Mouse (Mus musculus) liver, embryonic 16.5 days (tissue): ENCODE data around the gene Luzp2. TPM values are rescaled to one million over a fixed set of nuclear protein-coding genes. Genes with fewer than 3 reads are reported as not detected.
"Not testable (repeated sequence)": the region's sequence is repeated elsewhere in the genome, so short reads cannot be mapped to it uniquely, and the experiment has no call there.

Source experiments
- ATAC-seq: fragments of 200-750 bp; cut with Nextera tagmentation; 2 replicates; pipeline ENCODE4 v1.8.0; 2017; ENCODE audit warnings: low read depth, mild to moderate bottlenecking, moderate number of reproducible peaks, moderate library complexity
- H3K27ac ChIP-seq: fragments of 300-500 bp; sonication (generic); 2 replicates; pipeline ENCODE4 v1.5.1; 2014; ENCODE audit warnings: mild to moderate bottlenecking, low read length
- H3K27me3 ChIP-seq: fragments of 300-500 bp; sonication (generic); 2 replicates; pipeline ENCODE4 v1.6.1; 2014; ENCODE audit warnings: low read depth, low read length, mixed read lengths; ENCODE audit not compliant: control insufficient read depth, insufficient read depth
- H3K36me3 ChIP-seq: fragments of 300-500 bp; sonication (generic); 2 replicates; pipeline ENCODE4 v1.6.1; 2014; ENCODE audit warnings: mild to moderate bottlenecking; ENCODE audit not compliant: control insufficient read depth, insufficient read depth
- H3K4me1 ChIP-seq: fragments of 300-500 bp; sonication (generic); 2 replicates; pipeline ENCODE4 v1.6.1; 2014; ENCODE audit warnings: low read depth, low read length, mixed read lengths; ENCODE audit not compliant: control insufficient read depth
- H3K4me2 ChIP-seq: fragments of 300-500 bp; sonication (generic); 2 replicates; pipeline ENCODE4 v1.6.1; 2014; ENCODE audit warnings: low read depth, low read length, mixed read lengths
- H3K4me3 ChIP-seq: fragments of 300-500 bp; sonication (generic); 2 replicates; pipeline ENCODE4 v1.5.1; 2014; ENCODE audit warnings: low read depth, mild to moderate bottlenecking, low read length
- H3K9ac ChIP-seq: fragments of 300-500 bp; sonication (generic); 2 replicates; pipeline ENCODE4 v1.6.1; 2014; ENCODE audit warnings: low read depth, low read length
- H3K9me3 ChIP-seq: fragments of 300-500 bp; sonication (generic); replicated peaks from 2 replicates; pipeline ENCODE4 v1.6.1; 2016; ENCODE audit warnings: low read length; ENCODE audit not compliant: control insufficient read depth
- WGBS: fragments of 180-500 bp; shearing (Covaris S2); extraction: QIAGEN DNeasy Blood & Tissue Kit; methylation state at CpG from one replicate; pipeline ENCODE4 v1.1.7; 2014; ENCODE audit not compliant: insufficient replicate concordance; 5-methylcytosine and 5-hydroxymethylcytosine counted together
- polyA plus RNA-seq: library from polyadenylated mRNA; unstranded; fragments of >200 nt; fragmentation: Nextera tagmentation; extraction: Ambion mirVana; gene quantifications from 2 replicates; pipeline ENCODE4 v1.2.1, GENCODE M21; 2015

The Luzp2 gene
- polyA plus RNA-seq, 1 experiment from 2014 or later, result not detected

DNA sequence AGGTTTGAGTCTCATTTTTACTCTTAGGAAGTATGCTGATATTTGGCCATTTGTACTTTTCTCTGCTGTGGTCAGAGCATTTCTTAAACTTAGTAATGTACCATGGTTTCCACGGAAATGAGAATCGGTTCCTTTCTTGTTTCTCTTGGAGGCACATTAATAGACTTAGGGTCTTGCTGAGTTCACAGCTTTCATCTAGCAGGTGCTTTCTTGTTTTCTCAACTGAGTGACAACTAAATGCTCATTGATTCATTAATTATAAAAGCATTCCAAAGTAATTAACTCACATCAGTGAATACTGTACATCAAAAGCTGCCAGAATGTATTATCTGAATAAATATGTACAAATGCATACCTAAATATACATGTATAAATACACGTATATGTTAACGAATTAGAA, 127.4 kb downstream of the Luzp2 start:
- no peak for ATAC-seq

GRCm38 (mm10) chr7:54977372-54977771, 142.1 kb downstream of the Luzp2 start:
- Histone ChIP-seq H3K4me2 (no peak overlapping the region), H3K9me3 (no peaks in the 10 kb centered on the region), H3K36me3 (no peaks in the 10 kb centered on the region), H3K27me3 (no peaks in the 10 kb centered on the region), H3K4me3 (no peak overlapping the region), H3K9ac (no peak overlapping the region), H3K27ac (no peak overlapping the region), H3K4me1 (no peaks in the 10 kb centered on the region)
- no peak for ATAC-seq

More for the DNA sequence above, 127.4 kb downstream of the Luzp2 start:
- WGBS, result 61% methylated on average over 4 of the region's 4 CpGs
- no peaks in the 10 kb centered on the region for H3K9me3 ChIP-seq
- no peaks in the 10 kb centered on the region for H3K36me3 ChIP-seq
- H3K9ac ChIP-seq, result no peak overlapping the region
- no peak overlapping the region for H3K4me2 ChIP-seq
- no peaks in the 10 kb centered on the region for H3K4me1 ChIP-seq
- no peak overlapping the region for H3K27ac ChIP-seq
- H3K4me3 ChIP-seq, result no peak overlapping the region
- no peaks in the 10 kb centered on the region for H3K27me3 ChIP-seq

- Histone ChIP-seq H3K4me3 (no peak overlapping the region), H3K27ac (no peak overlapping the region), H3K4me1 (no peaks in the 10 kb centered on the region), H3K36me3 (no peaks in the 10 kb centered on the region), H3K4me2 (no peak overlapping the region), H3K27me3 (no peaks in the 10 kb centered on the region), H3K9ac (no peak overlapping the region), H3K9me3 (no peaks in the 10 kb centered on the region)
- no peak for ATAC-seq
- WGBS, result 59% methylated on average over 4 of the region's 4 CpGs
Observed at GRCm38 (mm10) chr7:54980585-54980984, 145.3 kb downstream of the Luzp2 start.

DNA sequence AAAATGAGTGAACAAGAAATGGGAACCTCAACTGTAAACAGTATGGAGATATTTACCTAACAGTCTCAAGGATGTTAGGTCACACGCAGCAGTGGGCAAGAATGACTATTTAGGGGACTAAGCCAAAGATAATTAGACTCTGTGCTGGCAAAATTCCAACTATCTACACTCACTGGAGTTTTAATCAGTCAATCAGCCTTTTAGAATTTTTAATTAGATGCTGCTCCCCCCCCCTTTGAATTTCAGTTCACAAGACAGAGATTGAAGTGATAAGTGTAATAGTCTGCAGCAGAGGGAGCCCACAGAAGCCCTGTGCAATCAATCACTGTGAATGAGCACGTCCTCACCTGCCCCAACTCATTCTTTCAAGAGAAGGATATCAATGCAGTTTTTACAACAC, 165.1 kb downstream of the Luzp2 start:
- Histone ChIP-seq H3K27me3 (no peaks in the 10 kb centered on the region), H3K27ac (no peak overlapping the region), H3K9me3 (no peaks in the 10 kb centered on the region), H3K36me3 (no peaks in the 10 kb centered on the region), H3K9ac (no peak overlapping the region), H3K4me1 (no peaks in the 10 kb centered on the region), H3K4me3 (no peak overlapping the region), H3K4me2 (no peak overlapping the region)
- ATAC-seq, result no peak
- WGBS, result 42% methylated on average over 2 of the region's 2 CpGs

GRCm38 (mm10) chr7:55009173-55009771, 174.0 kb downstream of the Luzp2 start:
- no peak overlapping the region for H3K27ac ChIP-seq
- no peak overlapping the region for H3K4me3 ChIP-seq
- ATAC-seq, result no peak
- H3K4me2 ChIP-seq, result no peak overlapping the region
- no peak overlapping the region for H3K9ac ChIP-seq
- H3K9me3 ChIP-seq, result no peaks in the 10 kb centered on the region
- WGBS, result 57% methylated on average over 4 of the region's 4 CpGs
- no peaks in the 10 kb centered on the region for H3K27me3 ChIP-seq
- no peaks in the 10 kb centered on the region for H3K36me3 ChIP-seq
- no peaks in the 10 kb centered on the region for H3K4me1 ChIP-seq

DNA sequence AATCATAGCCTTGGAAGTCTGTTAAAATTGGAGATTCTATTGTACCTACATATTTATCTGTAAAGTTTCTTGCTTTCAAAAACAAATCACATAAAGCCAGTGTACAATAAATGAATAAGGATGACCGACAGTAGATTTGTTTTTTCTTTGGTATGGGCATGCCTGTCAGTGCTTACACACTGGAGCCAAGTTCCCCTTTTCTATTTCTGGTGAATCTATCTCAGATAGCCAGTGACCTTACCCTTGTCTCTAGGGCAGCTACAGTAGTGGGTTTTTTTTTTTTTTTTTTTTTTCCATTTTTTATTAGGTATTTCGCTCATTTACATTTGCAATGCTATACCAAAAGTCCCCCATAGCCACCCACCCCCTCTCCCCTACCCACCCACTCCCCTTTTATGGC, 298.6 kb downstream of the Luzp2 start:
- not testable (repeated sequence) for H3K4me3 ChIP-seq, H3K9ac ChIP-seq, H3K27ac ChIP-seq, ATAC-seq, H3K9me3 ChIP-seq, H3K4me1 ChIP-seq, H3K27me3 ChIP-seq, H3K36me3 ChIP-seq, H3K4me2 ChIP-seq
- WGBS, result 50% methylated on average over 1 of the region's 2 CpGs

DNA sequence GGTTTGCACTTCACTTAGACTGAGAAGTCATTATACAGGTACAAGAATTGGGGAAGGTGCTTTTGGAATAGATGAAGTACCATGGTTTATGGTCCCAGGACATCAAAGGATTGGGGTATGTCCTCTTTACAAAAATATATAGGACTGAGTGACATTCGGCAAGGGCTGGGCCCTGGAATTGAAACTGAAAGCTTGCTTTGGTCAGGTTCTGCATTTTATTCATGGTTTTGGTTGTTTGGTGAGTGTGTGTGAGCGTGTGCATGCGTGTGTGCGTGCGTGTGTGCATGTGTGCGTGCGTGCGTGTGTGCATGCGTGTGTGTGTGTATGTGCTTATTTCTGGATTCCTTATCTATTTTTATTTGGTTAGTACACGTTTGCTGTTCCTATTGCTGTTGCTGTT, 353.6 kb downstream of the Luzp2 start:
- Histone ChIP-seq H3K4me1 (no peaks in the 10 kb centered on the region), H3K27me3 (no peaks in the 10 kb centered on the region), H3K36me3 (no peaks in the 10 kb centered on the region), H3K4me3 (no peak overlapping the region), H3K9ac (no peak overlapping the region), H3K4me2 (no peak overlapping the region), H3K27ac (no peak overlapping the region), H3K9me3 (no peaks in the 10 kb centered on the region)
- WGBS, result 67% methylated on average over 10 of the region's 10 CpGs
- ATAC-seq, result no peak

GRCm38 (mm10) chr7:55189496-55189895, 354.2 kb downstream of the Luzp2 start:
- no peaks in the 10 kb centered on the region for H3K9me3 ChIP-seq
- H3K4me1 ChIP-seq, result no peaks in the 10 kb centered on the region
- no peaks in the 10 kb centered on the region for H3K36me3 ChIP-seq
- H3K4me3 ChIP-seq, result no peak overlapping the region
- H3K9ac ChIP-seq, result no peak overlapping the region
- H3K4me2 ChIP-seq, result no peak overlapping the region
- 62% methylated on average over 2 of the region's 2 CpGs for WGBS
- no peaks in the 10 kb centered on the region for H3K27me3 ChIP-seq
- no peak overlapping the region for H3K27ac ChIP-seq
- no peak for ATAC-seq

- Histone ChIP-seq H3K4me3 (no peak overlapping the region), H3K27me3 (no peaks in the 10 kb centered on the region), H3K4me2 (no peak overlapping the region), H3K9ac (no peak overlapping the region), H3K9me3 (no peaks in the 10 kb centered on the region), H3K27ac (no peak overlapping the region), H3K36me3 (no peaks in the 10 kb centered on the region), H3K4me1 (no peaks in the 10 kb centered on the region)
- 40% methylated on average over 3 of the region's 3 CpGs for whole genome bisulfite sequencing
- ATAC-seq, result no peak
Observed at GRCm38 (mm10) chr7:55190655-55191054, 355.4 kb downstream of the Luzp2 start.
